Mouse (Mus musculus) kidney, embryonic 16.5 days (tissue): ENCODE data around the gene Tcta. TPM values are rescaled to one million over a fixed set of nuclear protein-coding genes. Genes with fewer than 3 reads are reported as not detected.

Source experiments
- ATAC-seq: fragments of 200-750 bp; cut with Nextera tagmentation; 2 replicates; pipeline ENCODE4 v1.8.0; 2017; ENCODE audit warnings: moderate TSS enrichment; ENCODE audit not compliant: low FRiP score, low TSS enrichment
- H3K27ac ChIP-seq: fragments of 300-500 bp; sonication (generic); 2 replicates; pipeline ENCODE4 v1.5.1; 2014; ENCODE audit warnings: low read length
- H3K27me3 ChIP-seq: fragments of 300-500 bp; sonication (generic); 2 replicates; pipeline ENCODE4 v1.6.1; 2014; ENCODE audit warnings: low read length, control low read depth, mixed read lengths; ENCODE audit not compliant: insufficient read depth
- H3K36me3 ChIP-seq: fragments of 300-500 bp; sonication (generic); 2 replicates; pipeline ENCODE4 v1.6.1; 2014; ENCODE audit warnings: low read length, control low read depth, mixed read lengths; ENCODE audit not compliant: insufficient read depth
- H3K4me1 ChIP-seq: fragments of 300-500 bp; sonication (generic); 2 replicates; pipeline ENCODE4 v1.6.1; 2014; ENCODE audit warnings: low read length, control low read depth, mixed read lengths; ENCODE audit not compliant: insufficient read depth
- H3K4me2 ChIP-seq: fragments of 300-500 bp; sonication (generic); replicated peaks from 2 replicates; pipeline ENCODE4 v1.6.1; 2014; ENCODE audit warnings: low read depth, low read length
- H3K4me3 ChIP-seq: fragments of 300-500 bp; sonication (generic); 2 replicates; pipeline ENCODE4 v1.5.1; 2014; ENCODE audit warnings: mild to moderate bottlenecking, low read length
- H3K9ac ChIP-seq: fragments of 300-500 bp; sonication (generic); replicated peaks from 2 replicates; pipeline ENCODE4 v1.6.1; 2014; ENCODE audit warnings: low read length
- H3K9me3 ChIP-seq: fragments of 300-500 bp; sonication (generic); 2 replicates; pipeline ENCODE4 v1.6.1; 2016; ENCODE audit warnings: low read length, control low read depth
- WGBS: fragments of 180-500 bp; shearing (Covaris S2); extraction: QIAGEN DNeasy Blood & Tissue Kit; methylation state at CpG from one replicate; pipeline ENCODE4 v1.1.7; 2014; 5-methylcytosine and 5-hydroxymethylcytosine counted together
- polyA plus RNA-seq: library from polyadenylated mRNA; unstranded; fragments of >200 nt; fragmentation: Nextera tagmentation; extraction: Ambion mirVana; gene quantifications from 2 replicates; pipeline ENCODE4 v1.2.1, GENCODE M21; 2015

Gene Tcta
- polyA plus RNA-seq, 1 experiment from 2014 or later: 38.9 TPM

GRCm38 (mm10) chr9:108341801-108342200, 35.8 kb upstream of the Tcta start:
- Histone ChIP-seq H3K27ac (peak overlapping the region; percentile 84), H3K4me3 (no peak overlapping the region), H3K4me2 (no peak overlapping the region), H3K27me3 (no peaks in the 10 kb centered on the region), H3K4me1 (peaks cover 43% of the 10 kb centered on the region), H3K9me3 (no peaks in the 10 kb centered on the region), H3K9ac (no peak overlapping the region), H3K36me3 (0 out of 2 replicates have a peak, but pooled peaks cover 2% of the 10 kb centered on the region)
- ATAC-seq: no peak

GRCm38 (mm10) chr9:108341139-108341475, 35.1 kb upstream of the Tcta start:
- H3K9me3 ChIP-seq: no peaks in the 10 kb centered on the region
- peak overlapping the region; percentile 78; the same call in 1 of the 2 replicates for H3K4me3 ChIP-seq
- H3K4me2 ChIP-seq: no peak overlapping the region
- no peak overlapping the region for H3K9ac ChIP-seq
- H3K4me1 ChIP-seq: peaks cover 38% of the 10 kb centered on the region
- H3K36me3 ChIP-seq: 0 out of 2 replicates have a peak, but pooled peaks cover 2% of the 10 kb centered on the region
- 77% methylated on average over 5 of the region's 5 CpGs for WGBS
- no peak overlapping the region; the same call in 1 of the 2 replicates for H3K27ac ChIP-seq
- H3K27me3 ChIP-seq: no peaks in the 10 kb centered on the region
- ATAC-seq: no peak

GRCm38 (mm10) chr9:108340258-108341138, 34.5 kb upstream of the Tcta start:
- Histone ChIP-seq H3K4me1 (peaks cover 35% of the 10 kb centered on the region), H3K27ac (peak overlapping the region; percentile 97), H3K36me3 (peaks cover 7% of the 10 kb centered on the region; the same call in 1 of the 2 replicates), H3K4me2 (peak overlapping the region; percentile 89), H3K4me3 (peak overlapping the region; percentile 78), H3K9ac (peak overlapping the region; percentile 90), H3K27me3 (no peaks in the 10 kb centered on the region), H3K9me3 (no peaks in the 10 kb centered on the region)
- 41% methylated on average over 10 of the region's 10 CpGs for WGBS
- ATAC-seq: no peak

GRCm38 (mm10) chr9:108339886-108340257, 33.9 kb upstream of the Tcta start:
- whole genome bisulfite sequencing: 6% methylated on average over 20 of the region's 20 CpGs
- Histone ChIP-seq H3K4me1 (peaks cover 35% of the 10 kb centered on the region), H3K27ac (peak overlapping the region; percentile 97), H3K27me3 (no peaks in the 10 kb centered on the region), H3K9ac (peak overlapping the region; percentile 90), H3K9me3 (no peaks in the 10 kb centered on the region), H3K4me2 (peak overlapping the region; percentile 89), H3K36me3 (peaks cover 13% of the 10 kb centered on the region), H3K4me3 (peak overlapping the region; percentile 78)
- ATAC-seq: no peak

GRCm38 (mm10) chr9:108338886-108339781, 33.2 kb upstream of the Tcta start, which contains the start of gene Gpx1:
Gpx1 (plus strand) TSS chr9:108338903.
- Histone ChIP-seq H3K27ac (peak within 1 kb of the TSS; percentile 97), H3K9me3 (no peaks in the 10 kb centered on the region), H3K9ac (peak within 1 kb of the TSS; percentile 90), H3K4me3 (peak within 1 kb of the TSS; percentile 78), H3K4me2 (peak within 1 kb of the TSS; percentile 89), H3K4me1 (peaks cover 35% of the 10 kb centered on the region), H3K27me3 (no peaks in the 10 kb centered on the region), H3K36me3 (peaks cover 20% of the 10 kb centered on the region)
- WGBS: under 1% methylated on average over 49 of the region's 49 CpGs
- peak; percentile 97 for ATAC-seq

GRCm38 (mm10) chr9:108338551-108338885, 32.6 kb upstream of the Tcta start:
- ATAC-seq: no peak
- Histone ChIP-seq H3K36me3 (peaks cover 26% of the 10 kb centered on the region), H3K27ac (peak overlapping the region; percentile 97), H3K9ac (peak overlapping the region; percentile 90), H3K4me3 (peak overlapping the region; percentile 78), H3K27me3 (no peaks in the 10 kb centered on the region), H3K4me1 (peaks cover 35% of the 10 kb centered on the region), H3K9me3 (no peaks in the 10 kb centered on the region), H3K4me2 (peak overlapping the region; percentile 89)
- WGBS: 22% methylated on average over 6 of the region's 6 CpGs

- Histone ChIP-seq H3K9me3 (no peaks in the 10 kb centered on the region), H3K36me3 (peaks cover 30% of the 10 kb centered on the region), H3K4me3 (peak overlapping the region; percentile 78; the same call in 1 of the 2 replicates), H3K9ac (peak overlapping the region; percentile 90; the same call in 1 of the 2 replicates), H3K27ac (peak overlapping the region; percentile 97), H3K27me3 (no peaks in the 10 kb centered on the region), H3K4me1 (peaks cover 35% of the 10 kb centered on the region), H3K4me2 (peak overlapping the region; percentile 89)
- 65% methylated on average over 10 of the region's 10 CpGs for WGBS
- ATAC-seq: no peak
Observed at GRCm38 (mm10) chr9:108337848-108338550, 32.0 kb upstream of the Tcta start.

- Histone ChIP-seq H3K27ac (no peak overlapping the region), H3K36me3 (peaks cover 36% of the 10 kb centered on the region), H3K4me2 (no peak overlapping the region), H3K4me3 (no peak overlapping the region), H3K27me3 (no peaks in the 10 kb centered on the region), H3K9ac (no peak overlapping the region), H3K9me3 (no peaks in the 10 kb centered on the region), H3K4me1 (no peaks in the 10 kb centered on the region)
- WGBS: 98% methylated on average over 2 of the region's 2 CpGs
- ATAC-seq: no peak
Observed at GRCm38 (mm10) chr9:108325811-108326210, 19.9 kb upstream of the Tcta start.

- Histone ChIP-seq H3K4me3 (no peak overlapping the region), H3K27ac (no peak overlapping the region), H3K27me3 (no peaks in the 10 kb centered on the region), H3K9me3 (no peaks in the 10 kb centered on the region), H3K4me2 (no peak overlapping the region), H3K36me3 (peaks cover 34% of the 10 kb centered on the region), H3K9ac (no peak overlapping the region), H3K4me1 (no peaks in the 10 kb centered on the region)
- 88% methylated on average over 1 of the region's 1 CpGs for WGBS
- no peak for ATAC-seq
Observed at GRCm38 (mm10) chr9:108324784-108325183, 18.8 kb upstream of the Tcta start.
